Mouse (Mus musculus) layer of hippocampus, adult 2 months (tissue): ENCODE data around the gene F2r. TPM values are rescaled to one million over a fixed set of nuclear protein-coding genes. Genes with fewer than 3 reads are reported as not detected.

Source experiments
- DNase-seq, 2 experiments: peaks; one replicate each; pipeline ENCODE4 v3.0.0; 2022; ENCODE audit warnings: low spot score in 2 of 2
- H3K27ac ChIP-seq: fragments of 200-600 bp; 2 replicates; pipeline ENCODE4 v1.8.1; 2022
- H3K4me3 ChIP-seq: fragments of 200-600 bp; 2 replicates; pipeline ENCODE4 v1.8.1; 2022; ENCODE audit warnings: mild to moderate bottlenecking
- CTCF ChIP-seq: fragments of 200-600 bp; conservative IDR thresholded peaks from 2 replicates; pipeline ENCODE4 v1.8.1; 2022; ENCODE audit warnings: antibody characterized with exemption, mild to moderate bottlenecking, moderate library complexity
- total RNA-seq, 2 experiments: library from RNA; stranded (reverse); gene quantifications; 2 replicates each; pipeline ENCODE4 v1.2.3; 2021

F2r gene
- total RNA-seq, 2 experiments from 2014 or later = 4.6 to 5.7 TPM

DNA sequence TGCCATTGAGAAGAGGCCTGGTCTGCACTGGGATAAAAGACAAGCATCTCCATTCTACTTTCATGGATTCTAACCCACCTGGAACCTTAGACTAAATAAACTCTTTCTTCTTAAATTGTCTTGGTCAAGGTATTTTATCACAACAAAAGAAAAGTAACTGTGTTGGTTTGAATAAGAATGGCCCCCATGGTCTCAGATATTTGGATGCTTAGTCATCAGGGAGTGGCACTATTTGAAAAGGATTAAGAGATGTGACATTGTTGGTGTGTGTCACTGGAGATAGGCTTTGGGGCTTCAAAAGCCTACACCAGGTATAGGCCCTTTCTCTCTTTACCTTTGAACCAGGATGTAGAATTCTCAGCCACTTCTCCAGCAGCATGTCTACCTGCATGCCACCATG lies 49.0 kb downstream of the F2r start:
- H3K27ac ChIP-seq = no peak overlapping the region
- DNase-seq = no peak
- TF ChIP-seq CTCF = no peak
- H3K4me3 ChIP-seq = no peak overlapping the region

DNA sequence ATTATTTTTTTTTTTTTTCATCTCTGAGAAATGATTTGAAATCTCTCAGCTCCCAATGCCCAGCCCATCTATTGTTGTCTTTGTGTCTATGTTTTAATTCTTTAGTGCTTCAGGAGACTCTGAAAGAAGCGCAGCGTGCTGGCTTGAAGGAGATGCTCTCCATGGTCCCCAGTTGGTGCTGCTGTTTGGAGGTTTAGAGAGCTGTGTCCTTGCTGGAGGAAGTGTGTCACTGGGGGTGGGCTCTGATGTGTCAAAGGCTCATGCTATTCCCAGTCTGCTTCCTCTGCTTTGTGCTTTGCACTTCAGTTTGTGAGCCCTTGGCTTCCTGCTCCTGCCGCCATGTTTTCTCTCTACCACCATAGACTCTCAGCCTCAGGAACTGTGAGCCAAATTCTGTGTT lies 50.0 kb downstream of the F2r start:
- no peak for TF ChIP-seq CTCF
- Histone ChIP-seq H3K27ac (no peak overlapping the region), H3K4me3 (no peak overlapping the region)
- no peak for DNase-seq

DNA sequence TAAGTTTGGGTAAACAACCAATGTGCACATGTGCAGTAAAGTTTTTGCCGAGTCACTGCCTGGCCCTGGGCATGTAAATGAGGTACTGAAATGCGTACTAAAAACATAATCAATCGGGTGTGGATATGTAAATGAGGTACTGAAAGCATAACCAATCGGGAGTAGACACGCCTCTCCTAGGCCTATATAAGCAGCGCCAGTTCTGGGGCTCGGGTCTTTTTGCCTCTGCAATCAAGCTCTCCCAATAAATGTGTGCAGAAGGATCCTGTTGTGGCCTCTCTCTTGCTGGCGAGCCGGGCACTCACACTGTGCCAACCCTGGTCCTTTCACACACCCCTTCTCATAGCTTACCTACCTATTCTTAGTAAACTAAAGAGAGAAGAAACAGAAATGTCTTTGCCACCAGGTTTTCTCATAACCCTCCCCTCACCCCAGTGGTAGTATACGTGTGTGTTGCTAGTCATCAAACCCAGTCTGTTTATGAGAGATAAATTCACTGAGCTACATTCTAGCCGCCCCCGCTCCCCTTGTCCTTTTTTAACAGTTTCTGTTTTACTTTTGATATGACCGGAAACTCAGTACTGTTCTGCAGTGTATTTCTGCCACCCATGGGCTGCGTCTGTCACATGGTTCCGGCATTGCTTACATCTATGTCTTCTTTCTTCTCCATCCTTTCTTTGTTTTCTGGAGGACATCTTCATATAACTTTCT lies 51.3 kb downstream of the F2r start:
- H3K4me3 ChIP-seq = no peak overlapping the region
- no peak overlapping the region for H3K27ac ChIP-seq
- TF ChIP-seq CTCF = no peak
- DNase-seq = no peak

DNA sequence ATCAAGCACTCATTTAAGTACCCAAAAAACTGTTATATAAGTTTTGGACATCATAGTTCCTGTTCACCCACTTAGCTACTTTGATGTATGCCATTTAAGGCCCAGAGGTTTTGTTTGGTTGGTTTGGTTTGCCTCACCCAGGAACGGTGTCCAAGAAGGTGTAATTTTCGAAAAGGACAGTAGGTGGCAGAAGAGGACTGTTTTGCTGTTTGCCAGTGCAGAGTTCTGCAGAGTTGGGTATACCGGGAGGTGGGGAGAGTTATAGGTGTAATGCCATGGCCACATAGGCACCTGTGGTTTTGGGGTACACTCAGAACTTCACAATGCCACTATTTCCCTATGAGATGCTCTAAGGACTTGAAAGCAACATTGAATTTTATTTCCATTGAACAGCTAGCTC lies 54.6 kb downstream of the F2r start:
- DNase-seq = peak; percentile 68 to 93
- TF ChIP-seq CTCF = peak; percentile 97
- Histone ChIP-seq H3K4me3 (no peak overlapping the region), H3K27ac (no peak overlapping the region)

DNA sequence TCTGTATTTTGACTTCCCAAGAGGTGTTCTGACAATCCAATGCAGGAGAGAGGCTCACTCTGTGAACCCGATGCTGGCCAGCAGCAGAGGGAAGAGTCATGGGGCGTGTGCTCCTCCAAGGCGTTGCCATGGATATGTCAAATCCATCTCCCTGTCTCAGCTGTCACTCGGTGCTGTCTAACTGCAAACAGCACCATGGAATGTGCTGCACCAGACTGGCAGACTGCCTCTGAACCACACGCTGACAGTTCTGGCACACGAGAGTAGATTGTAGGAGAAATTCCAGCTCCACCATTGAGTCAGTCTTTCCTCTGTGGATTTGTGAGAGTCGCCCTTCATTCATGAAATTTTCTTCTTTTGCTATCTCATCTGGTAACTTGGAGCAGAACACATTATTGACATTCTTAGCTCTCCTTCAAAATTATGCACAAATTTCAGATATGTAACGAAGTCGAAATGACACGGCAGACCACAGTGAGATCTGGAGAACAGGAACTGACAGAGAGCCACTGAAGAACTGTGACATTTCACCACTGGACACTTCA lies 55.1 kb downstream of the F2r start:
- TF ChIP-seq CTCF = no peak
- Histone ChIP-seq H3K4me3 (no peak overlapping the region), H3K27ac (no peak overlapping the region)
- DNase-seq = peak; percentile 47 to 63

DNA sequence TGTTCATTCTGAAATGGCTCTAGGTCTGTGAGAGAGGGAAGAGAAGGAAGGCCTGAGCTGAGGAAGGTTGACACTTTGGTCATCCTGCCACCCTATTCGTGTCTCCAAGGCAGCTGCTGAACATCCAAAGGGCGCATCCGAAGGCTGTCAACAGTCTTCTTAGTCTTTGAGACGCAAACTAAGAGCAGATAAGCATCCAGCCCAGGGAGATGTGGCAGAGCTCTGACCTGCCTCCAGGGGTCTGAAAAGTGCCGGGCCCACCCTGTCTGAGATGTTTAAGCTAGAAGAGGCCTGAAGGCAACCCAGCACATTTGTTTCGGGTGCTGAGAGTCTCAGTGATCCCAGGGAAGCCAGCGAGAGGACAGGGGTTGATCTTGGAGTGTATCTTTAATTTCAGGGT lies 61.0 kb downstream of the F2r start:
- Histone ChIP-seq H3K27ac (no peak overlapping the region), H3K4me3 (no peak overlapping the region)
- DNase-seq = no peak
- TF ChIP-seq CTCF = no peak

DNA sequence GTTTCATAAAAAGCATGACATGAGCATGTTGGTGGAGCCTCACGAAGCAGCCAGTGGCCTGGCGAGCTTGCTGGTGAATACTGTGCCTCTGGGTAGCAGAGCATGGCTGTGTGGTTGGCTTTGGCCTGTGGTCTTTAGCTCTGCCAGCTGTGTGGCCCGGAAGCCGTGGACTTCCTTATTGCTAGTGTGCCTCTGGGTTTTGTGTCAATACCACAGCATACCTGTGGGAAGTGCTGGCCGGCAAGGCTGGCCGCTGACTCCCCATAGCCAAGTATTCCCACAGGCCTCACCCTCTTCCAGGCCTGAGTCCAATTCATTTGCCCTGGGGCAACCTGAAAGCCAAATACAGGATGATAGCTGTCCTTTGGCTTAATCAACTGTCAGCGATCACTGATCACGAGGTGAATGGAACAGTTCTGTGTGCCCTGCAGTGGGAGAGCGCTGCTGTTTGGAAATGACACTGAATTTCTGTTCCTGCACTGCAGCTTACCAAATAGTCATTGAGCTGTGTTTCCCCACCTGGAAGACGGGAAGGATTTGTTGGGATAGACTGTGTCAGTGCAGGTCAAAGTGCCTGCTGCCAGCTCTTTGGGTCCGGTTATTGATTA lies 64.3 kb downstream of the F2r start:
- no peak overlapping the region for H3K4me3 ChIP-seq
- no peak for TF ChIP-seq CTCF
- no peak for DNase-seq
- no peak overlapping the region for H3K27ac ChIP-seq

Other genes starting within 250 kb of the F2r start
- 10 to 100 TPM; 46.4 to 51.4 TPM for gene Aggf1, start 243.1 kb downstream of the F2r start, total RNA-seq
- 10 to 100 TPM; 19.9 to 20.9 TPM for gene Crhbp, start 173.6 kb downstream of the F2r start, total RNA-seq
- not detected for gene S100z, start 139.8 kb downstream of the F2r start, total RNA-seq
- gene F2rl1, start 93.3 kb downstream of the F2r start, total RNA-seq = under 1 TPM; 0.17 to 0.18 TPM
- gene F2rl2, start 78.4 kb upstream of the F2r start, total RNA-seq = under 1 TPM; 0.15 to 0.17 TPM